Mouse (Mus musculus) stomach, embryonic 16.5 days (tissue): ENCODE data around the gene March8. TPM values are rescaled to one million over a fixed set of nuclear protein-coding genes. Genes with fewer than 3 reads are reported as not detected.

Source experiments
- ATAC-seq: fragments of 200-750 bp; cut with Nextera tagmentation; 2 replicates; pipeline ENCODE4 v1.8.0; 2017; ENCODE audit warnings: moderate number of reproducible peaks, moderate TSS enrichment; ENCODE audit not compliant: insufficient read depth, low FRiP score
- H3K27ac ChIP-seq: fragments of 300-500 bp; sonication (generic); 2 replicates; pipeline ENCODE4 v1.5.1; 2014; ENCODE audit warnings: low read length
- H3K27me3 ChIP-seq: fragments of 300-500 bp; sonication (generic); 2 replicates; pipeline ENCODE4 v1.6.1; 2014; ENCODE audit warnings: low read length, control low read depth, mixed read lengths; ENCODE audit not compliant: control insufficient read depth, insufficient read depth
- H3K36me3 ChIP-seq: fragments of 300-500 bp; sonication (generic); 2 replicates; pipeline ENCODE4 v1.6.1; 2014; ENCODE audit warnings: low read length; ENCODE audit not compliant: control insufficient read depth, insufficient read depth
- H3K4me1 ChIP-seq: fragments of 300-500 bp; sonication (generic); 2 replicates; pipeline ENCODE4 v1.6.1; 2014; ENCODE audit warnings: low read length, control low read depth, mixed read lengths; ENCODE audit not compliant: control insufficient read depth, insufficient read depth
- H3K4me2 ChIP-seq: fragments of 300-500 bp; sonication (generic); 2 replicates; pipeline ENCODE4 v1.6.1; 2014; ENCODE audit warnings: low read depth, low read length, mixed read lengths
- H3K4me3 ChIP-seq: fragments of 300-500 bp; sonication (generic); replicated peaks from 2 replicates; pipeline ENCODE4 v1.5.1; 2014; ENCODE audit warnings: mild to moderate bottlenecking, low read length
- H3K9ac ChIP-seq: fragments of 300-500 bp; sonication (generic); 2 replicates; pipeline ENCODE4 v1.6.1; 2014; ENCODE audit warnings: low read length
- H3K9me3 ChIP-seq: fragments of 300-500 bp; sonication (generic); replicated peaks from 2 replicates; pipeline ENCODE4 v1.6.1; 2016; ENCODE audit warnings: low read length, control low read depth; ENCODE audit not compliant: control insufficient read depth
- WGBS: fragments of 180-500 bp; shearing (Covaris S2); extraction: QIAGEN DNeasy Blood & Tissue Kit; methylation state at CpG from one replicate; pipeline ENCODE4 v1.1.7; 2014; 5-methylcytosine and 5-hydroxymethylcytosine counted together
- polyA plus RNA-seq: library from polyadenylated mRNA; unstranded; fragments of >200 nt; fragmentation: Nextera tagmentation; extraction: Ambion mirVana; gene quantifications from 2 replicates; pipeline ENCODE4 v1.2.1, GENCODE M21; 2015

Gene March8
- polyA plus RNA-seq, 1 experiment from 2014 or later, result 31.9 TPM

DNA sequence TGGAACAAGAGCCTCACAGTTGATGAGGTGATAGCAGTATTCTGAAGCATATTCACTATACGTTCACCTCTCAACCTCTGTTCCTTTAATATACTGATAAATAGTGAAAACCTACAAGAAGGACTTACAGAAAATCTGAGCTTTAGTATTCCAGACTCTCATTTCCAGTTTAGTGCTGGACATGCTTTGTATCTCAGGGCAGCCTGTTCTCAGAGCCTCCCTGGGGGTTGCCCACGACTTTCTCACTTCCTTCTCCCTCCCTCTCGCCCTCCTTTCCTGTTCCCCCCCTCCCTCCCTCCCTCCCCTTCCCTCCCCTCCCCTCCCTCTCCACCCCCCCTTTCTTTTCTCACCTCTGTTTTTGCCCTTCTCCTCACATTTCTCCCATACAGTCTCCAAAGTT lies 42.3 kb downstream of the March8 start:
- Histone ChIP-seq H3K9ac (no peak overlapping the region), H3K27ac (no peak overlapping the region), H3K27me3 (no peaks in the 10 kb centered on the region), H3K9me3 (no peaks in the 10 kb centered on the region), H3K4me2 (no peak overlapping the region), H3K36me3 (0 out of 2 replicates have a peak, but pooled peaks cover 3% of the 10 kb centered on the region), H3K4me1 (peaks cover under 1% of the 10 kb centered on the region; the same call in 1 of the 2 replicates), H3K4me3 (no peak overlapping the region)
- no peak for ATAC-seq
- WGBS, result 51% methylated on average over 3 of the region's 3 CpGs

DNA sequence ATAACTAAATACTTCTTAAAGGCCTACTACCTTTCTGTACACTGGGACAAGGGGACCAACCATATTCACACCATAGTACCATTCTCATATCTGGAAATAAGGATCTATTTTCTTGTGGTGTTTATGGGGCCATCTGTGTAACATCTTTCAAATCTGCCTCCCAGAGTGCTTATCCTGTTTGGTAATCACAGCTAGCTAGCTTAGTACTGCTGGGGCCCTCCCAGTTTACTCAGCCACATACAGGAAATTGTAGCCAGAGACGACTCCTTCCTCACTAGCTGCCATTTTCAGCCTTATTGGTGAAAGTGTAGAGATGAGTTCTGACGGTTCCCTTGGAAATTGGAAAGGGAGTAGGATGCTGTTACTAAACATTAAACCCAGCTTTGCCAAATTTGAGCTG lies 43.8 kb downstream of the March8 start:
- no peaks in the 10 kb centered on the region for H3K9me3 ChIP-seq
- no peak for ATAC-seq
- H3K4me2 ChIP-seq, result no peak overlapping the region
- no peak overlapping the region for H3K9ac ChIP-seq
- H3K27me3 ChIP-seq, result no peaks in the 10 kb centered on the region
- no peak overlapping the region for H3K27ac ChIP-seq
- H3K4me1 ChIP-seq, result peaks cover 7% of the 10 kb centered on the region; the same call in 1 of the 2 replicates
- H3K36me3 ChIP-seq, result 0 out of 2 replicates have a peak, but pooled peaks cover 3% of the 10 kb centered on the region
- WGBS, result 43% methylated on average over 2 of the region's 2 CpGs
- H3K4me3 ChIP-seq, result no peak overlapping the region

DNA sequence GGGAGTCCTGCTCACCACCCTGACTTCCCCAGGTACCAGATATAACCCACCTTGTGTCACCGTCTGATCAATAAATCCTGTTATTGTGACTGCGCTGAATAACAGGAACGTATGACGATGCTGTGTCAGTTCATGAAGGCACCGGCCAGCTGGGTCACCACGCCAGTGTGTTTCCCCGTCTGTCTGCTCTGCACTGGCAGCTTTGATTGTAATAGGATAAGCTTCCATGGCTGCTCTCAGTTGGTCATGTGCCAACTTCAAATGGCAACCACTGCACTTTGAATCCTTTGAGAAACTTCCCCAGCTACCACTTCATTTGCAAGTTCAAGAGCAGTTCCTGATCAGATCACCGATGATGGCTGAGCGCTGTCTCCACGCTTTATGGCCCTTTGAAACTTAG lies 45.8 kb downstream of the March8 start:
- no peak overlapping the region for H3K9ac ChIP-seq
- H3K4me3 ChIP-seq, result no peak overlapping the region
- no peak overlapping the region for H3K27ac ChIP-seq
- no peaks in the 10 kb centered on the region for H3K9me3 ChIP-seq
- H3K4me1 ChIP-seq, result peaks cover 7% of the 10 kb centered on the region; the same call in 1 of the 2 replicates
- ATAC-seq, result no peak
- 80% methylated on average over 10 of the region's 10 CpGs for whole genome bisulfite sequencing
- H3K4me2 ChIP-seq, result no peak overlapping the region
- H3K36me3 ChIP-seq, result no peaks in the 10 kb centered on the region
- H3K27me3 ChIP-seq, result no peaks in the 10 kb centered on the region

DNA sequence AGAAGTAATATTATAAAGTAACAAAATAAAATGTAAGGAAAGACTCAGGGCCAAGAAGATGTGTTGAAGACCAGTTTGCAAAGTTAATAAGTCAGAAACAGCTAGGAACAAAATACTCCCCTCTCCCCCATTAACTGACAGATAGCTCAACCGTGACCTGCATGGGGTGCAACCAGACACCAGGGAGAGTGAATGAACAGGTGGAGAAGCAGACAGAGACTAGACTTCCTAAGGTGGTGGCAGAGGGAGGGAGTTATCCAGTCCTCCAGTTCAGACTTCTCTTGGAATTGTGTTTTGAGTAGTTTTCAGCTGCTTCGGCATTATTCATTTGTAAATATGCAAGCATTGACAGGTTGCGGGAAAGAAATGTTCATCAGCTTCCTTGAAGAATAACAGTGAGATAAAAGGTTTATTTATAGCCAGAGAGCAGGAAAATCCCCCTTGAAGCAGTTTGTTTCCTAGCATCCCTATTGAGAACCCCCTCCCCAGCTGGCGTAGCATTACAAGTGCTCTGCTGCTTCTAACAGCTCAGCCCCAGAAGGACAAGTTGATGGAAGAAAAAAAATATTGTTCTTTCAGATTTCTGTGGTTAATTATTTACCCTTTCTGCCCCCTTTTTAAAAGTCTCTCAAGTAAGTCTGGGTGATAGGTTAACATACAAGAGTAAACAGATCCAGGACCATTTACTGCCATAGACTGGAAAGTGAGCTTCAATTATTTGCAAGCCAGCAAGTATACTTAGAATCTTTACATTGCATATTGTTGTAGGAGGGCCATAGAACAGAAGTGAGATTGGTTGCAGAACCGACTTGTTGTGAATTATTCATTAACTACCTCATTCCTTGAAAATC lies 47.6 kb downstream of the March8 start:
- no peak overlapping the region for H3K4me3 ChIP-seq
- H3K9me3 ChIP-seq, result no peaks in the 10 kb centered on the region
- peak; percentile 33; the same call in 1 of the 2 replicates for ATAC-seq
- peak overlapping the region; percentile 29; the same call in 1 of the 2 replicates for H3K4me2 ChIP-seq
- peaks cover 7% of the 10 kb centered on the region; the same call in 1 of the 2 replicates for H3K4me1 ChIP-seq
- no peaks in the 10 kb centered on the region for H3K27me3 ChIP-seq
- no peaks in the 10 kb centered on the region for H3K36me3 ChIP-seq
- peak overlapping the region; percentile 6 for H3K27ac ChIP-seq
- H3K9ac ChIP-seq, result no peak overlapping the region
- 20% methylated on average over 5 of the region's 5 CpGs for WGBS

DNA sequence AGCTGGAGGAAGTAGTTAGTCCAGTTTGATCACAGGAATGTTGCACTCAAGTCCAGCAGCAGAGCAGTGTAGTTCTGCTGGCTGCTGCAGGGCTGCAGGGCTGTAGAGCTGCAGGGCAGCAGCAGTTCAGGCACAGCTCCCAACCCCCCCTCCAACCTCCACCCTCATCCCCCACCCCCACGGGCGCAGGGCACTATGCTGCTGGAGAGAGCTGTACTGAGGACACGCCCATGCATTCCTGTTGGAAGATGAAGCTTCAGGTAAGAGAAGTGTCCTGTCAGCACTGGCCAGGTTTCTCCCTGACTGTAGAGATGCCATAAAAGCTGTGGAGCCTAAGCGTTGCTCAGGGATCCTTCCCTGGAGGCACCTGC lies 48.2 kb downstream of the March8 start:
- peak overlapping the region; percentile 46 for H3K27ac ChIP-seq
- H3K4me1 ChIP-seq, result peaks cover 7% of the 10 kb centered on the region; the same call in 1 of the 2 replicates
- peak overlapping the region; percentile 29; the same call in 1 of the 2 replicates for H3K4me2 ChIP-seq
- no peaks in the 10 kb centered on the region for H3K9me3 ChIP-seq
- 29% methylated on average over 4 of the region's 4 CpGs for WGBS
- peak; percentile 92; the same call in 1 of the 2 replicates for ATAC-seq
- H3K27me3 ChIP-seq, result no peaks in the 10 kb centered on the region
- H3K4me3 ChIP-seq, result no peak overlapping the region
- H3K36me3 ChIP-seq, result no peaks in the 10 kb centered on the region
- H3K9ac ChIP-seq, result no peak overlapping the region

DNA sequence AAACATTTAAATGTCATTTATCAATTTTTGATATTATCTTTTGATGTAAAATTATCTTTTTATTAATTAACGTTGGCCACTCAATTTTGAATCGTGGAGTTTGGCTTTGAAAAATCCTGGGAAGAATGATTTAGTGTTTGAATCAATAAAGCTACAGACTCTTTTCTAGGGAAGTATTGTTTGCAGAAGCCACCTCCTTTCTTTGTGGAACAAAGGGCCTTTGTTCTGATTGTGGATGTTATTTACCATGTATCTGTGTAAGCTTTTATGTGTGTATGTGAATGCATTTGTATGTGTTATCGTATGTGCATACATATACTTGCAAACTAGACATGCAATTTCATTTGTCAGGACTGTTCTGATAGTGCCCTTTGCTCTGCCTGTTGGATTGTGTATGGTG lies 48.7 kb downstream of the March8 start:
- 55% methylated on average over 3 of the region's 3 CpGs for WGBS
- Histone ChIP-seq H3K27ac (no peak overlapping the region), H3K27me3 (no peaks in the 10 kb centered on the region), H3K4me2 (no peak overlapping the region), H3K9ac (no peak overlapping the region), H3K4me1 (peaks cover 7% of the 10 kb centered on the region; the same call in 1 of the 2 replicates), H3K36me3 (no peaks in the 10 kb centered on the region), H3K9me3 (no peaks in the 10 kb centered on the region), H3K4me3 (no peak overlapping the region)
- ATAC-seq, result no peak

DNA sequence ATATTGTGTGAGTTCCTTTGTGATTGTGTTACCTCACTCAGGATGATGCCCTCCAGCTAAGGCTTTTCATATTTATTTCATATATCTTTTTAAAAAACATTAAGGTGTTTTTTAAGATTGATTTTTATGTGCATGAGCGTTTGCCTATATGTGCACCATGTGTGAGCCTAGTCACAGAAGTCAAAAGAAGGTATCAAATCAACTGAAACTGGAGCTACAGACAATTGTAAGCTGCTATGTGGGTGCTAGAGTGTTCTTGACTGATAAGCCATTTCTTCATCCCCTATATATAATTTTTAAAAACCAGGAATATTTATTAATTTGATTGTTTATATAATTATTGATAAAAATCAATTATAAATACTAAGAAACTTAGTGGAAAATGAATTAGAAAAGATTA lies 50.2 kb downstream of the March8 start:
- Histone ChIP-seq H3K27ac (no peak overlapping the region), H3K4me2 (no peak overlapping the region), H3K9me3 (no peaks in the 10 kb centered on the region), H3K27me3 (no peaks in the 10 kb centered on the region), H3K4me1 (peaks cover 7% of the 10 kb centered on the region; the same call in 1 of the 2 replicates), H3K9ac (no peak overlapping the region), H3K36me3 (no peaks in the 10 kb centered on the region), H3K4me3 (no peak overlapping the region)
- no peak for ATAC-seq
- WGBS, result 90% methylated on average over 1 of the region's 1 CpGs

DNA sequence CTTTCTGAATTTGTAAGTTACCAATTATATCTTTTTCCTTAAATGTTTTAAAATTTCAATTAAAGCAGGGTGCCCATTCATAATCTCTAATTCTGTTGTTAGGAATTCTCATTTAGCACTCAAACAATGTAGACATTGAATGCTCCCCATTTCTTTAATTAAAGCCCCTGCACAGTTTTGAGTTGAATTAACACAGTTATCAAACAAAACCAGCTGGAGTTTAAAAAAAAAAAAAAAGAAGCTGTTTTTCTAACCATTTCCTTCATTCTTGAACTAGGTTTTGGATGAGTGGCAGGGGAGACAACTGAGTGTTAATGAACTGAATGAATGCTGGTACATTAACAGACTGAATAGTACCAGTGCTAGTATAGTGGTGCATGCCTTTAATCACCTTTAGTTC lies 51.7 kb downstream of the March8 start:
- Histone ChIP-seq H3K9me3 (no peaks in the 10 kb centered on the region), H3K36me3 (no peaks in the 10 kb centered on the region), H3K4me2 (no peak overlapping the region), H3K27ac (no peak overlapping the region), H3K4me1 (peaks cover 7% of the 10 kb centered on the region; the same call in 1 of the 2 replicates), H3K9ac (no peak overlapping the region), H3K27me3 (no peaks in the 10 kb centered on the region), H3K4me3 (no peak overlapping the region)
- ATAC-seq, result no peak

DNA sequence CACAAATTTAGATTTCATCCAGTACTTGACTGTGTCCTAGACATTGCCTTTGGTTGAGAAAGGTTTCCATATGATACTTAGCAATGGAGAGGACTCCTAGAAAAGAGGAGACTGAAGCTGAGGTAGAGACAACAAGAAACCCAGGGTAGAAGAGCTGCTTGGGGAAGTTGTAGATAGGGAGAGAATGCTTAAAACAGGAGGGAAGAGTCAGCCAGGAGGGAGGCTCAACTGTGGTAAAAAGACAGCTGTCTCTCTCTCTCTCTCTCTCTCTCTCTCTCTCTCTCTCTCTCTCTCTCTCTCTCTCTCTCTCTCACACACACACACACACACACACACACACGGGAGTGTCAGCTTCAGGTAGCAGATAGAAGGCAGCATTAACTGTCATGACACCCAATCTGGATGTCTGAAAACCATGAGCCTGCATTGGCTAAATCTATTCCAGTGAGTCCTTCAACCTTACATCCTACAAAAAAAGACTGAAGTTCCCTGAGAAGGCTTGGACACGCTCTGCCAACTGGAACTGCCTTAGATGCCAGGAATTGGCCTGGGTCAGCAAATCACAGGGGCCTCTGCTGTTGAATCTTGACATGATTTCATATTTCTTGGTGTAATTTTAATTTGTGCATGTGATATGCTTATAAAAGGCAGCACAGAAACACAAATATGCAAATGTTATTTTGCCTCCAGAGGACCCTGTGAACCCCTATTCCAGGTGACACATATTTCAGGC lies 57.3 kb downstream of the March8 start:
- ATAC-seq, result no peak
- H3K4me2 ChIP-seq, result no peak overlapping the region
- no peak overlapping the region for H3K27ac ChIP-seq
- H3K4me3 ChIP-seq, result no peak overlapping the region
- no peaks in the 10 kb centered on the region for H3K4me1 ChIP-seq
- no peaks in the 10 kb centered on the region for H3K9me3 ChIP-seq
- H3K36me3 ChIP-seq, result no peaks in the 10 kb centered on the region
- H3K9ac ChIP-seq, result no peak overlapping the region
- WGBS, result 78% methylated on average over 2 of the region's 2 CpGs
- H3K27me3 ChIP-seq, result no peaks in the 10 kb centered on the region
